Mouse (Mus musculus) thymus, adult 2 months (tissue): Measurements from ENCODE around the gene Cryba4.

Experiments used
- CTCF ChIP-seq: fragments of 200-500 bp; IDR thresholded peaks from 2 replicates; pipeline ENCODE4 v1.5.1; 2012; ENCODE audit warnings: mild to moderate bottlenecking, control low read depth, low read length, moderate library complexity, borderline replicate concordance; ENCODE audit not compliant: control insufficient read depth, poor library complexity, insufficient read depth; ENCODE audit errors: extremely low read depth
- POLR2A ChIP-seq: fragments of 200-500 bp; IDR thresholded peaks from 2 replicates; pipeline ENCODE4 v1.6.1; 2012; ENCODE audit warnings: mild to moderate bottlenecking, low read length, control low read depth, moderate library complexity; ENCODE audit not compliant: control insufficient read depth, poor library complexity, insufficient read depth; ENCODE audit errors: extremely low read depth

DNA sequence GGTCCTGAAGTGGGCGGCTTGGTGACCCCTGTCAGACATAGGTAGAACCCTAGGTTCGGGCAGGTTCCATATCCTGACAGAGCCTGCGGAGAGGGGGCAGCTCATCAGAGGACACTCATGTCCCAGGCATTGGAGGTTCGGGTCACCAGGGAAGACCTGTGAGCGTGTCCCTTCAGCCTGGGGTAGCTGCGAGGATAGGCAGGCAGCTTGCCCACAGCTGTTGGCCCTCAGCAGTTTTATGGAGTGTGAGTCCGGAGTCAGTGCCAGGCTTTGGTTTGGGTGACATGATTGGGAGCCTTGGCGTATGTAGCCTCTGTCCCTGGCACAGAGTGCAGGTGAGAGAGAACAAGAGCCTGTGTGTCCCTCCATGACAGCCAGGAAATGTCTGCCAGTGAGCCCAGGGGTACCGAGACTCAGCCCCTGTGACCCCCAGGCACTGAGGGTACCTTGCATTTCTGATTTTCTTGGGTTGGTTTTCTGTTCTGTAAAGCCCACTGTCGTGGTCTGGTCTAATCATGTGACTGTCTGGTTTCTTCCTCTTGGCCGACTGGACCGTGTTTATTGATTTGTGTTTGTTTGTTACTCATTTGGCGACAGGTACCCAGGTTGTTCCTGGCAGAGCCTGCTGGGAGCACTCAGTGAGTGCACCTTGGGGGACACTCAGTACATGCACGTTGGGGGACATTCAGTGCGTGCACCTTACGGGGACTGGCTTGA, 37.7 kb upstream of the Cryba4 start:
- no peak for TF ChIP-seq CTCF
- TF ChIP-seq POLR2A: no peak
